Mouse (Mus musculus): ENCODE data around the gene Cyfip1.

DNA sequence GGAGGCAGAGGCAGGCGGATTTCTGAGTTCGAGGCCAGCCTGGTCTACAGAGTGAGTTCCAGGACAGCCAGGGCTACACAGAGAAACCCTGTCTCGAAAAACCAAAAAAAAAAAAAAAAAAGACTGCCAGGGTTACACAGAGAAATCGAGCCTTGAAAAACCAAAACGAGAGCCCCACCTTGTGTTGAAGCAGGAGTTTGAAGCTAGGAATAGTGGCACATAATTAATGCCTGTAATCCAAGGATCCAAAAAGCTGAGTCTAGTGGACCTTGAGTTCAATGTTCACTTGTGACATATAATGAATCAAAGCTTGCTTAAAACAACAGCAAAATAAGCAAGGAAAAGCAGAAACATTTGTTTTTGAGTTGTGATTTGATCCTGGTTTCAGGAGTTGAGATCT lies 62.2 kb downstream of the Cyfip1 start:
- TF ChIP-seq EP300 (optimal IDR thresholded peaks at IDR 0.05) (no peak), CTCF (IDR thresholded peaks at IDR 0.05; ENCODE audit: low read depth) (peak; percentile 19; the same call in 1 of the 2 replicates)

All from stomach, postnatal 0 days (tissue).